Mouse (Mus musculus) olfactory bulb, adult 2 months (tissue): ENCODE measurements around the gene Ms4a4b.

ENCODE experiments used
- CTCF ChIP-seq: fragments of 200-500 bp; IDR thresholded peaks from 2 replicates; pipeline ENCODE4 v1.5.1; 2012; ENCODE audit warnings: low read depth, mild to moderate bottlenecking, low read length, moderate library complexity; ENCODE audit not compliant: insufficient read depth
- POLR2A ChIP-seq: fragments of 200-500 bp; IDR thresholded peaks from 2 replicates; pipeline ENCODE4 v1.6.1; 2012; ENCODE audit warnings: mild to moderate bottlenecking, low read depth, low read length, moderate library complexity; ENCODE audit not compliant: insufficient read depth

- TF ChIP-seq POLR2A (no peak), CTCF (no peak)
These were observed 57.4 kb downstream of the Ms4a4b start for GRCm38 (mm10) chr19:11500796-11501195.
